Mouse (Mus musculus): ENCODE results near the gene Sh3gl1.

GRCm38 (mm10) chr17:56034726-56035100 lies 1.7 kb downstream of the Sh3gl1 start:
- no peak for TF ChIP-seq CTCF (IDR thresholded peaks at IDR 0.05)
- no peak for TF ChIP-seq EP300 (IDR thresholded peaks at IDR 0.05)

All from lung, postnatal 0 days (tissue).